Mouse (Mus musculus) hindbrain, embryonic 15.5 days (tissue): ENCODE measurements around the gene Prph. TPM values are rescaled to one million over a fixed set of nuclear protein-coding genes. Genes with fewer than 3 reads are reported as not detected.
A peak's percentile ranks its signal among the peaks of the same experiment; 100 is the strongest.

ENCODE experiments used
- ATAC-seq: fragments of 200-750 bp; cut with Nextera tagmentation; 2 replicates; pipeline ENCODE4 v1.8.0; 2017; ENCODE audit warnings: low read depth, moderate number of reproducible peaks, moderate TSS enrichment; ENCODE audit not compliant: low FRiP score
- H3K27ac ChIP-seq: fragments of 300-500 bp; sonication (generic); replicated peaks from 2 replicates; pipeline ENCODE4 v1.5.1; 2015; ENCODE audit warnings: mild to moderate bottlenecking, inconsistent platforms
- H3K27me3 ChIP-seq: fragments of 300-500 bp; sonication (generic); 2 replicates; pipeline ENCODE4 v1.6.1; 2015; ENCODE audit warnings: control low read depth, inconsistent platforms
- H3K36me3 ChIP-seq: fragments of 300-500 bp; sonication (generic); 2 replicates; pipeline ENCODE4 v1.6.1; 2015; ENCODE audit warnings: control low read depth, inconsistent platforms
- H3K4me1 ChIP-seq: fragments of 300-500 bp; sonication (generic); replicated peaks from 2 replicates; pipeline ENCODE4 v1.6.1; 2015; ENCODE audit warnings: control low read depth, inconsistent platforms
- H3K4me2 ChIP-seq: fragments of 300-500 bp; sonication (generic); 2 replicates; pipeline ENCODE4 v1.6.1; 2015; ENCODE audit warnings: moderate library complexity, mild to moderate bottlenecking, inconsistent platforms
- H3K4me3 ChIP-seq: fragments of 300-500 bp; sonication (generic); 2 replicates; pipeline ENCODE4 v1.5.1; 2015; ENCODE audit warnings: mild to moderate bottlenecking, inconsistent platforms
- H3K9ac ChIP-seq: fragments of 300-500 bp; sonication (generic); 2 replicates; pipeline ENCODE4 v1.6.1; 2015; ENCODE audit warnings: inconsistent platforms
- H3K9me3 ChIP-seq: fragments of 300-500 bp; sonication (generic); 2 replicates; pipeline ENCODE4 v1.6.1; 2016; ENCODE audit warnings: control low read depth, inconsistent platforms
- WGBS: fragments of 180-500 bp; shearing (Covaris S2); methylation state at CpG from one replicate; pipeline ENCODE4 v1.1.7; 2015; 5-methylcytosine and 5-hydroxymethylcytosine counted together
- polyA plus RNA-seq: library from polyadenylated mRNA; unstranded; fragments of >200 nt; fragmentation: Nextera tagmentation; extraction: Ambion mirVana; gene quantifications from 2 replicates; pipeline ENCODE4 v1.2.1, GENCODE M21; 2015

The Prph gene
- polyA plus RNA-seq, 1 experiment from 2014 or later: 57.5 TPM

- no peak overlapping the region for H3K9ac ChIP-seq
- 71% methylated on average over 9 of the region's 9 CpGs for WGBS
- H3K27me3 ChIP-seq: peaks cover 47% of the 10 kb centered on the region
- H3K4me3 ChIP-seq: no peak overlapping the region
- no peak for ATAC-seq
- no peak overlapping the region for H3K4me2 ChIP-seq
- H3K36me3 ChIP-seq: no peaks in the 10 kb centered on the region
- no peak overlapping the region for H3K27ac ChIP-seq
- no peaks in the 10 kb centered on the region for H3K9me3 ChIP-seq
- peaks cover 3% of the 10 kb centered on the region; the same call in 1 of the 2 replicates for H3K4me1 ChIP-seq
Observed at GRCm38 (mm10) chr15:99083258-99083657, 28.3 kb downstream of the Prph start.

GRCm38 (mm10) chr15:99083867-99084557 is 29.0 kb downstream of the Prph start:
- H3K27ac ChIP-seq: no peak overlapping the region
- no peak overlapping the region for H3K4me3 ChIP-seq
- H3K9me3 ChIP-seq: no peaks in the 10 kb centered on the region
- 10% methylated on average over 11 of the region's 11 CpGs for WGBS
- ATAC-seq: no peak
- H3K4me2 ChIP-seq: no peak overlapping the region
- H3K4me1 ChIP-seq: peaks cover 6% of the 10 kb centered on the region; the same call in 1 of the 2 replicates
- no peaks in the 10 kb centered on the region for H3K36me3 ChIP-seq
- H3K9ac ChIP-seq: no peak overlapping the region
- peaks cover 54% of the 10 kb centered on the region for H3K27me3 ChIP-seq

DNA sequence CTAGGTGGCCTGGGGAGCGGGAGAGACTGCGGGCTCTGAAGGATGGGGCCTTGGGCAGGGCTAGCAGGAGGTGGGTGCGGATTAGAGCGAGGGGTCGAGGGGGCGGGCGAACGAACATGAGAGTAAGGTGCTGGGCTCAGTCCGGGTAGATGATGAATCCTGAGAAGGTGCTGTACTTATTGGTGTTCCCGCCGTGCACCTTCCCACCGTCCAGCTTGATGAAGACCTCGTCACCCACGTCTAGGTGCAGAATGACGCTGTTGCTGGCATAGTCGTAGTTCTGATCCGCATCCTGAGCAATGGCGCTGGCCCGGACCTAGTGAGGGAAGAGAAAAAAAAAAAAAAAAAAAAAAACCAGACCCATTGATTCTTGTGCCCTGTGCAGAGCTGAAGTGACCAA is 29.6 kb downstream of the Prph start:
- H3K36me3 ChIP-seq: no peaks in the 10 kb centered on the region
- H3K9me3 ChIP-seq: no peaks in the 10 kb centered on the region
- 12% methylated on average over 19 of the region's 19 CpGs for WGBS
- H3K27ac ChIP-seq: no peak overlapping the region
- H3K9ac ChIP-seq: no peak overlapping the region
- H3K4me2 ChIP-seq: no peak overlapping the region
- H3K27me3 ChIP-seq: peaks cover 60% of the 10 kb centered on the region
- ATAC-seq: no peak
- no peak overlapping the region for H3K4me3 ChIP-seq
- H3K4me1 ChIP-seq: peaks cover 6% of the 10 kb centered on the region; the same call in 1 of the 2 replicates

- H3K27ac ChIP-seq: no peak overlapping the region
- ATAC-seq: no peak
- H3K4me1 ChIP-seq: peaks cover 10% of the 10 kb centered on the region; the same call in 1 of the 2 replicates
- no peak overlapping the region for H3K4me3 ChIP-seq
- no peaks in the 10 kb centered on the region for H3K36me3 ChIP-seq
- H3K9ac ChIP-seq: no peak overlapping the region
- H3K4me2 ChIP-seq: no peak overlapping the region
- no peaks in the 10 kb centered on the region for H3K9me3 ChIP-seq
- H3K27me3 ChIP-seq: peaks cover 65% of the 10 kb centered on the region
- WGBS: 78% methylated on average over 4 of the region's 4 CpGs
Observed at GRCm38 (mm10) chr15:99085997-99086396, 31.0 kb downstream of the Prph start.

DNA sequence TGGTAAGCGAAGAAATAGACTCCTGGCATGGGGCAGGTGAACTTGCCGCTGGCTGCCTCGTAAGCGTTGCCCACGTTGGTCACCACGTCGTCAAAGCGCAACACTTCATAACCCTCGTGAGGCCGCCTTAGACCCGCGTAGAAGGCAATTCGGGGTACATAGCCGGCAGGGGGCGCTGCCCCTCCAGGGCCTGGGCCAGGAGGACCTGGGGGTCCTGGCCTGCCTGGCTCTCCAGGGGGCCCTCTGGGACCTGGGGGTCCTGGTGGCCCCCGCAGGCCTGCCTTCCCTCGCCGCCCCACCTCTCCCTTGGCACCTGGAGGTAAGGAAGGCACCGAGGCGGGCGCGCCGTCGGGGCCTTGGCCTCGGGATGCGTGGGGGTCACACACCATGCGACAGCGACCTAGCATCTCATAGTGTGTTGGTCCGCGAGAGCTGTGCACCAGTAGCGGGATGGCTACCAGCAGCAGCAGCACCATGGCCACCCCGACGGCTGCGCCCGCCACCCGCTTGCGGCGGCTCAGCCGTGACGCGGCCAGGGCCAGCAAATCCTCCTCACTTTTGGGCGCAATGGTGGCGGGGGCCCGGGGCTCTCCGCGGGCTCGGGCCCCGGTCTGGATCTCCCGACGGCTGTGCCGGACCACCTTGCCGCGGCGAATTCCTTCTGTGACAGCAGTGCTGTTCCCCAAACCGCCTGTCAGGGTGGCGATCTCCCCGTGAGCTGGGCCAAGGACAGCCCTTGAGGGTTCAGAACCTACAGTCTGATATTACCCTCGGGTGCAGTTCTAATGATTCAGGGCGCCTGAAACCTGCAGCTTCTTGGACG is 32.5 kb downstream of the Prph start, which contains the start of gene C1ql4:
C1ql4 (minus strand) TSS at position 565 of the 823 bp plus-strand sequence.
- H3K4me2 ChIP-seq: peak within 1 kb of the TSS; percentile 42
- no peak for ATAC-seq
- no peak within 1 kb of the TSS for H3K9ac ChIP-seq
- no peaks in the 10 kb centered on the region for H3K36me3 ChIP-seq
- peak within 1 kb of the TSS; percentile 25 for H3K4me3 ChIP-seq
- WGBS: 5% methylated on average over 60 of the region's 60 CpGs
- H3K27ac ChIP-seq: no peak within 1 kb of the TSS
- H3K4me1 ChIP-seq: peaks cover 10% of the 10 kb centered on the region; the same call in 1 of the 2 replicates
- H3K9me3 ChIP-seq: no peaks in the 10 kb centered on the region
- H3K27me3 ChIP-seq: peaks cover 65% of the 10 kb centered on the region

DNA sequence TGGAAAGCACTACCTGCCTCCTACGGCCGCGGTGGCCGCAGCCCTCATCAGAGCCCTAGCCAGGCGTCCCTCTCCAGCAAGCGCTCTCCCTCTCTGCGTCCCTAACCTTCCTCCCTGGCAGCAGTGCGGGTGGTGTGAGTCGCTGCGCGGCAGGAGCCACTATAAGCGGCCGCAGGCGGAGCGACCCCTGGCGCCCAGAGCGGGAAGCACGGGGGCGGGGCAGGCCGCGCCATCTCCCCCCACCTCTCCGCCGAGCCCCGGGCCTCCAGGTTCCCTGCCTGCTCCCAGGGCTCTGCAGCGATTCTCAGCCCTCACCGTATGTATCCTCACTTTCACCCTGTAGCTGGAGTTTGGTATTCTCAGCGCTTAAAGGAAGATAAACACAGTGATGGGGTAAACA is 33.3 kb downstream of the Prph start:
- Histone ChIP-seq H3K27ac (no peak overlapping the region), H3K4me2 (peak overlapping the region; percentile 42), H3K9ac (no peak overlapping the region), H3K4me1 (peaks cover 13% of the 10 kb centered on the region; the same call in 1 of the 2 replicates), H3K36me3 (no peaks in the 10 kb centered on the region), H3K9me3 (no peaks in the 10 kb centered on the region), H3K27me3 (peaks cover 65% of the 10 kb centered on the region), H3K4me3 (peak overlapping the region; percentile 25)
- WGBS: 0% methylated on average over 23 of the region's 27 CpGs
- peak; percentile 61 for ATAC-seq

DNA sequence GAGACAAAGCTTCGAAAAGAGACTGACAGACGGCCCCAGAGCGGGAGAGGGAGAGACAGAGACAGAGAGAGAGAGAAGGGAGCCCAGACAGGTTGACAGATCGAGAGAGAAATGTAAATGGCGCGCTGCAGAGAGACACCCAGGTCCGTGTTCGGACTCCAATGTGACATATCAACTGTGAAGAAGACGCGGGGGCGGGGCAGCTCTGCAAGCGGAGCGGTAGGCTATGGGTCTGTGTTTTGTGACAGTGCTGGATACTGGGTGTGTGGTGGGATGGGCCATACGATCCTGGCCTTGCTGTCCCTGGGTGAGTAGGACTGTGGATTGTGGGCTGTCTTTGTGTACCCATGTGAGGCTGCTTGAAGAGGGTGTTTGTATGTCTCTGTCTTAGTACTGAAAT is 34.1 kb downstream of the Prph start:
- Histone ChIP-seq H3K9ac (no peak overlapping the region), H3K4me3 (no peak overlapping the region), H3K9me3 (no peaks in the 10 kb centered on the region), H3K36me3 (no peaks in the 10 kb centered on the region), H3K4me2 (peak overlapping the region; percentile 5; the same call in 1 of the 2 replicates), H3K27me3 (peaks cover 58% of the 10 kb centered on the region), H3K27ac (no peak overlapping the region), H3K4me1 (peaks cover 20% of the 10 kb centered on the region)
- 13% methylated on average over 14 of the region's 14 CpGs for WGBS
- no peak for ATAC-seq

GRCm38 (mm10) chr15:99092870-99093269 is 37.9 kb downstream of the Prph start, which contains the start of gene Dnajc22:
Gene Dnajc22, plus strand, starts transcription at chr15:99093170.
- Histone ChIP-seq H3K4me2 (peak within 1 kb of the TSS; percentile 93), H3K4me1 (peaks cover 49% of the 10 kb centered on the region), H3K27me3 (peaks cover 45% of the 10 kb centered on the region), H3K9ac (peak within 1 kb of the TSS; percentile 53), H3K9me3 (no peaks in the 10 kb centered on the region), H3K27ac (peak within 1 kb of the TSS; percentile 23), H3K36me3 (no peaks in the 10 kb centered on the region), H3K4me3 (peak within 1 kb of the TSS; percentile 51)
- ATAC-seq: no peak
- 31% methylated on average over 8 of the region's 8 CpGs for WGBS

GRCm38 (mm10) chr15:99093291-99094258 is 38.6 kb downstream of the Prph start:
- under 1% methylated on average over 56 of the region's 56 CpGs for whole genome bisulfite sequencing
- Histone ChIP-seq H3K4me3 (peak overlapping the region; percentile 51), H3K36me3 (no peaks in the 10 kb centered on the region), H3K27me3 (peaks cover 45% of the 10 kb centered on the region), H3K9me3 (no peaks in the 10 kb centered on the region), H3K4me2 (peak overlapping the region; percentile 93), H3K4me1 (peaks cover 50% of the 10 kb centered on the region), H3K9ac (peak overlapping the region; percentile 53), H3K27ac (peak overlapping the region; percentile 23)
- ATAC-seq: peak; percentile 61

GRCm38 (mm10) chr15:99094631-99095270 is 39.8 kb downstream of the Prph start:
- Histone ChIP-seq H3K4me1 (peaks cover 58% of the 10 kb centered on the region), H3K9ac (no peak overlapping the region)

GRCm38 (mm10) chr15:99095356-99095755 is 40.4 kb downstream of the Prph start:
- no peak overlapping the region for H3K4me3 ChIP-seq
- H3K9me3 ChIP-seq: no peaks in the 10 kb centered on the region
- no peak overlapping the region for H3K9ac ChIP-seq
- no peak overlapping the region for H3K4me2 ChIP-seq
- no peaks in the 10 kb centered on the region for H3K36me3 ChIP-seq
- no peak for ATAC-seq
- 12% methylated on average over 6 of the region's 6 CpGs for WGBS
- H3K27ac ChIP-seq: no peak overlapping the region
- H3K27me3 ChIP-seq: peaks cover 45% of the 10 kb centered on the region
- peaks cover 58% of the 10 kb centered on the region for H3K4me1 ChIP-seq

More at GRCm38 (mm10) chr15:99094631-99095270, 39.8 kb downstream of the Prph start:
- no peak overlapping the region for H3K27ac ChIP-seq
- no peak overlapping the region for H3K4me3 ChIP-seq
- WGBS: 2% methylated on average over 27 of the region's 27 CpGs
- peaks cover 44% of the 10 kb centered on the region for H3K27me3 ChIP-seq
- H3K9me3 ChIP-seq: no peaks in the 10 kb centered on the region
- ATAC-seq: peak; percentile 19; the same call in 1 of the 2 replicates
- no peaks in the 10 kb centered on the region for H3K36me3 ChIP-seq
- H3K4me2 ChIP-seq: no peak overlapping the region; the same call in 1 of the 2 replicates
